Mouse (Mus musculus) hindbrain, embryonic 14.5 days (tissue): ENCODE data around the gene Gnai2. TPM values are rescaled to one million over a fixed set of nuclear protein-coding genes. Genes with fewer than 3 reads are reported as not detected.
A peak's percentile ranks its signal among the peaks of the same experiment; 100 is the strongest.

Experiments
- ATAC-seq: fragments of 200-750 bp; cut with Nextera tagmentation; 2 replicates; pipeline ENCODE4 v1.8.0; 2017; ENCODE audit warnings: moderate number of reproducible peaks, mild to moderate bottlenecking, moderate TSS enrichment, moderate library complexity; ENCODE audit not compliant: low FRiP score
- DNase-seq: peaks from one replicate; pipeline ENCODE4 v3.0.0-alpha.2; 2015; ENCODE audit warnings: low spot score
- H3K27ac ChIP-seq: fragments of 300-500 bp; sonication (generic); 2 replicates; pipeline ENCODE4 v1.5.1; 2014; ENCODE audit warnings: mild to moderate bottlenecking, moderate library complexity
- H3K27me3 ChIP-seq: fragments of 300-500 bp; sonication (generic); 2 replicates; pipeline ENCODE4 v1.6.1; 2014; ENCODE audit warnings: mild to moderate bottlenecking, low read length, mixed read lengths; ENCODE audit not compliant: control insufficient read depth, insufficient read depth
- H3K36me3 ChIP-seq: fragments of 300-500 bp; sonication (generic); replicated peaks from 2 replicates; pipeline ENCODE4 v1.6.1; 2014; ENCODE audit not compliant: control insufficient read depth, insufficient read depth
- H3K4me1 ChIP-seq: fragments of 300-500 bp; sonication (generic); replicated peaks from 2 replicates; pipeline ENCODE4 v1.6.1; 2014; ENCODE audit warnings: antibody characterized with exemption, low read length, mixed read lengths; ENCODE audit not compliant: control insufficient read depth, insufficient read depth
- H3K4me2 ChIP-seq: fragments of 300-500 bp; sonication (generic); replicated peaks from 2 replicates; pipeline ENCODE4 v1.6.1; 2014; ENCODE audit warnings: mild to moderate bottlenecking, moderate library complexity
- H3K4me3 ChIP-seq: fragments of 300-500 bp; sonication (generic); replicated peaks from 2 replicates; pipeline ENCODE4 v1.5.1; 2014; ENCODE audit warnings: mild to moderate bottlenecking, low read length
- H3K9ac ChIP-seq: fragments of 300-500 bp; sonication (generic); 2 replicates; pipeline ENCODE4 v1.6.1; 2014
- H3K9me3 ChIP-seq: fragments of 300-500 bp; sonication (generic); 2 replicates; pipeline ENCODE4 v1.6.1; 2016; ENCODE audit warnings: low read length; ENCODE audit not compliant: control insufficient read depth
- WGBS: fragments of 180-500 bp; shearing (Covaris S2); extraction: QIAGEN DNeasy Blood & Tissue Kit; methylation state at CpG from one replicate; pipeline ENCODE4 v1.1.7; 2014; 5-methylcytosine and 5-hydroxymethylcytosine counted together
- polyA plus RNA-seq: library from polyadenylated mRNA; unstranded; fragments of >200 nt; fragmentation: Nextera tagmentation; extraction: Ambion mirVana; gene quantifications from 2 replicates; pipeline ENCODE4 v1.2.1, GENCODE M21; 2014

Gnai2 gene
- polyA plus RNA-seq, 1 experiment from 2014 or later, result 282 TPM

- Histone ChIP-seq H3K9ac (no peak overlapping the region), H3K4me2 (no peak overlapping the region), H3K36me3 (no peaks in the 10 kb centered on the region), H3K27me3 (no peaks in the 10 kb centered on the region), H3K4me3 (no peak overlapping the region), H3K9me3 (no peaks in the 10 kb centered on the region), H3K4me1 (0 out of 2 replicates have a peak, but pooled peaks cover 8% of the 10 kb centered on the region), H3K27ac (peak overlapping the region; percentile 75)
- no peak for DNase-seq
- no peak for ATAC-seq
- WGBS, result 66% methylated on average over 7 of the region's 7 CpGs
These were observed 15.1 kb upstream of the Gnai2 start for GRCm38 (mm10) chr9:107650225-107650624.

- DNase-seq, result no peak
- no peaks in the 10 kb centered on the region for H3K9me3 ChIP-seq
- no peak overlapping the region for H3K27ac ChIP-seq
- H3K36me3 ChIP-seq, result no peaks in the 10 kb centered on the region
- no peak for ATAC-seq
- no peak overlapping the region for H3K4me3 ChIP-seq
- WGBS, result 80% methylated on average over 3 of the region's 3 CpGs
- no peak overlapping the region for H3K9ac ChIP-seq
- H3K27me3 ChIP-seq, result no peaks in the 10 kb centered on the region
- H3K4me1 ChIP-seq, result peaks cover 18% of the 10 kb centered on the region; the same call in 1 of the 2 replicates
- no peak overlapping the region for H3K4me2 ChIP-seq
These were observed 13.6 kb upstream of the Gnai2 start for GRCm38 (mm10) chr9:107648767-107649166.

GRCm38 (mm10) chr9:107646975-107647374 is 11.8 kb upstream of the Gnai2 start:
- no peak overlapping the region for H3K4me2 ChIP-seq
- WGBS, result 79% methylated on average over 6 of the region's 6 CpGs
- ATAC-seq (no peak), DNase-seq (no peak)
- H3K9me3 ChIP-seq, result no peaks in the 10 kb centered on the region
- H3K36me3 ChIP-seq, result no peaks in the 10 kb centered on the region
- H3K4me1 ChIP-seq, result peaks cover 18% of the 10 kb centered on the region; the same call in 1 of the 2 replicates
- no peak overlapping the region for H3K27ac ChIP-seq
- no peaks in the 10 kb centered on the region for H3K27me3 ChIP-seq
- no peak overlapping the region for H3K4me3 ChIP-seq
- H3K9ac ChIP-seq, result no peak overlapping the region

- Histone ChIP-seq H3K9ac (no peak overlapping the region), H3K4me2 (no peak overlapping the region), H3K4me1 (peaks cover 15% of the 10 kb centered on the region; the same call in 1 of the 2 replicates), H3K9me3 (no peaks in the 10 kb centered on the region), H3K36me3 (no peaks in the 10 kb centered on the region), H3K4me3 (no peak overlapping the region), H3K27me3 (no peaks in the 10 kb centered on the region), H3K27ac (no peak overlapping the region)
- peak; percentile 93 for DNase-seq
- ATAC-seq, result peak; percentile 64; the same call in 1 of the 2 replicates
- 10% methylated on average over 5 of the region's 5 CpGs for WGBS
These were observed 10.4 kb upstream of the Gnai2 start for GRCm38 (mm10) chr9:107645577-107645976.

- no peak for DNase-seq
- H3K36me3 ChIP-seq, result no peaks in the 10 kb centered on the region
- 54% methylated on average over 7 of the region's 7 CpGs for WGBS
- H3K4me3 ChIP-seq, result no peak overlapping the region
- no peaks in the 10 kb centered on the region for H3K9me3 ChIP-seq
- ATAC-seq, result peak; percentile 12; the same call in 1 of the 2 replicates
- H3K27ac ChIP-seq, result no peak overlapping the region
- H3K27me3 ChIP-seq, result no peaks in the 10 kb centered on the region
- peaks cover 10% of the 10 kb centered on the region; the same call in 1 of the 2 replicates for H3K4me1 ChIP-seq
- H3K9ac ChIP-seq, result peak overlapping the region; percentile 66
- H3K4me2 ChIP-seq, result peak overlapping the region; percentile 69
These were observed 10.0 kb upstream of the Gnai2 start for GRCm38 (mm10) chr9:107645153-107645510.

- WGBS, result 5% methylated on average over 35 of the region's 35 CpGs
- peak; percentile 74 for ATAC-seq
These were observed 9.5 kb upstream of the Gnai2 start for GRCm38 (mm10) chr9:107644495-107645152.

GRCm38 (mm10) chr9:107643544-107644214 is 8.5 kb upstream of the Gnai2 start:
- Histone ChIP-seq H3K36me3 (no peaks in the 10 kb centered on the region), H3K4me1 (peaks cover 10% of the 10 kb centered on the region; the same call in 1 of the 2 replicates), H3K9me3 (no peaks in the 10 kb centered on the region), H3K4me3 (no peak overlapping the region), H3K4me2 (peak overlapping the region; percentile 69; the same call in 1 of the 2 replicates), H3K27me3 (no peaks in the 10 kb centered on the region), H3K27ac (no peak overlapping the region), H3K9ac (no peak overlapping the region)
- ATAC-seq (no peak), DNase-seq (no peak)
- 94% methylated on average over 13 of the region's 13 CpGs for WGBS

More at GRCm38 (mm10) chr9:107644495-107645152, 9.5 kb upstream of the Gnai2 start:
- Histone ChIP-seq H3K9ac (peak overlapping the region; percentile 66), H3K4me3 (peak overlapping the region; percentile 33), H3K27me3 (no peaks in the 10 kb centered on the region), H3K36me3 (no peaks in the 10 kb centered on the region), H3K9me3 (no peaks in the 10 kb centered on the region), H3K4me1 (peaks cover 10% of the 10 kb centered on the region; the same call in 1 of the 2 replicates), H3K4me2 (peak overlapping the region; percentile 69), H3K27ac (peak overlapping the region; percentile 71)
- peak; percentile 95 for DNase-seq

GRCm38 (mm10) chr9:107641666-107642065 is 6.5 kb upstream of the Gnai2 start:
- Histone ChIP-seq H3K27ac (no peak overlapping the region), H3K4me3 (no peak overlapping the region), H3K9ac (no peak overlapping the region), H3K4me2 (no peak overlapping the region), H3K36me3 (no peaks in the 10 kb centered on the region), H3K27me3 (no peaks in the 10 kb centered on the region), H3K9me3 (no peaks in the 10 kb centered on the region), H3K4me1 (peaks cover 20% of the 10 kb centered on the region)
- WGBS, result 36% methylated on average over 8 of the region's 8 CpGs
- no peak for ATAC-seq
- no peak for DNase-seq

- H3K9me3 ChIP-seq, result no peaks in the 10 kb centered on the region
- H3K4me1 ChIP-seq, result peaks cover 27% of the 10 kb centered on the region
- 40% methylated on average over 8 of the region's 8 CpGs for WGBS
- H3K4me3 ChIP-seq, result no peak overlapping the region
- no peak overlapping the region for H3K27ac ChIP-seq
- H3K4me2 ChIP-seq, result no peak overlapping the region
- H3K27me3 ChIP-seq, result no peaks in the 10 kb centered on the region
- H3K9ac ChIP-seq, result no peak overlapping the region
- DNase-seq, result no peak
- no peaks in the 10 kb centered on the region for H3K36me3 ChIP-seq
- no peak for ATAC-seq
These were observed 5.1 kb upstream of the Gnai2 start for GRCm38 (mm10) chr9:107640257-107640772.
